Mouse (Mus musculus): ENCODE measurements around the gene Optn.

Gene Optn

GRCm38 (mm10) chr2:4985000-4985399 is 78.9 kb downstream of the Optn start:
- DNase-seq (ENCODE audit: low spot score), result no peak

GRCm38 (mm10) chr2:4983987-4984386 is 79.9 kb downstream of the Optn start:
- DNase-seq (ENCODE audit: low spot score), result no peak

- DNase-seq (ENCODE audit: low spot score), result peak; percentile 13
Measured at GRCm38 (mm10) chr2:4978091-4978490, 85.8 kb downstream of the Optn start.

GRCm38 (mm10) chr2:4975807-4976206 is 88.0 kb downstream of the Optn start, which contains the start of gene Ucma:
Gene Ucma, plus strand, starts transcription at chr2:4976122.
- DNase-seq (ENCODE audit: low spot score), result no peak
